ENCODE assay signal across 13 mouse cellular contexts in genomic region chr9:90197866-90198383, GRCm38 (mm10). TPM values are rescaled to one million over a fixed set of nuclear protein-coding genes. Genes with fewer than 3 reads are reported as not detected.
DNase-seq lines count a peak whose midpoint lies in the region; ATAC-seq and TF ChIP-seq lines count a peak whose summit lies in the region.
"Had no signal": no experiment of that assay in that cellular context is flagged by ENCODE, and none has a peak within 500 bp of the region (broad histone marks: within the 10 kb centered on the region; RNA-seq: fewer than 3 reads in every experiment).

No protein-coding gene starts in this region.

- TF ChIP-seq POLR2A in small intestine, adult 2 months (IDR thresholded peaks at IDR 0.05; ENCODE audit: low read depth, low read length) = no peak

- TF ChIP-seq EP300 in liver, postnatal 0 days (IDR thresholded peaks at IDR 0.05; ENCODE audit: low read depth) = no peak

- no peak overlapping the region for H3K4me2 ChIP-seq in forebrain, embryonic 16.5 days (ENCODE audit: low read length)
- H3K4me2 ChIP-seq in forebrain, embryonic 14.5 days (ENCODE audit: low read length) = no peak overlapping the region
- peak overlapping the region; percentile 51 for H3K4me2 ChIP-seq in heart, embryonic 15.5 days
- no peak overlapping the region for H3K4me2 ChIP-seq in liver, postnatal 0 days (ENCODE audit: low read depth, low read length)
- no peak overlapping the region for H3K4me2 ChIP-seq in liver, embryonic 11.5 days
- H3K4me2 ChIP-seq in intestine, embryonic 16.5 days (ENCODE audit: low read depth, low read length) = no peak overlapping the region
- H3K4me2 ChIP-seq: embryonic facial prominence, embryonic 15.5 days; forebrain, embryonic 15.5 days; neural tube, embryonic 12.5 days had no signal

- no peaks in the 10 kb centered on the region for H3K9me3 ChIP-seq in forebrain, embryonic 16.5 days (ENCODE audit: control insufficient read depth, low read length)
- no peaks in the 10 kb centered on the region for H3K9me3 ChIP-seq in forebrain, embryonic 14.5 days (replicated peaks; ENCODE audit: control insufficient read depth, low read length)
- no peaks in the 10 kb centered on the region for H3K9me3 ChIP-seq in heart, embryonic 15.5 days (replicated peaks)
- H3K9me3 ChIP-seq in liver, postnatal 0 days (ENCODE audit: low read length) = no peaks in the 10 kb centered on the region
- no peaks in the 10 kb centered on the region for H3K9me3 ChIP-seq in liver, embryonic 11.5 days (ENCODE audit: control insufficient read depth, low read length)
- no peaks in the 10 kb centered on the region for H3K9me3 ChIP-seq in intestine, embryonic 16.5 days (ENCODE audit: control insufficient read depth, low read length)
- H3K9me3 ChIP-seq: embryonic facial prominence, embryonic 15.5 days; forebrain, embryonic 15.5 days; neural tube, embryonic 12.5 days had no signal

- 82% methylated on average over 7 of the region's 7 CpGs for WGBS in forebrain, embryonic 16.5 days
- WGBS in forebrain, embryonic 14.5 days = 91% methylated on average over 7 of the region's 7 CpGs
- 65% methylated on average over 7 of the region's 7 CpGs for WGBS in heart, embryonic 15.5 days
- 79% methylated on average over 7 of the region's 7 CpGs for WGBS in liver, postnatal 0 days (ENCODE audit: insufficient replicate concordance)
- 85% methylated on average over 7 of the region's 7 CpGs for WGBS in liver, embryonic 11.5 days
- 54% methylated on average over 7 of the region's 7 CpGs for WGBS in small intestine, adult 2 months
- WGBS in intestine, embryonic 16.5 days = 83% methylated on average over 7 of the region's 7 CpGs

- H3K27ac ChIP-seq in forebrain, embryonic 16.5 days (ENCODE audit: low read length) = no peak overlapping the region
- H3K27ac ChIP-seq in forebrain, embryonic 14.5 days (ENCODE audit: low read depth, low read length) = no peak overlapping the region
- peak overlapping the region; percentile 95 for H3K27ac ChIP-seq in heart, embryonic 15.5 days
- peak overlapping the region; percentile 51 for H3K27ac ChIP-seq in liver, postnatal 0 days (ENCODE audit: low read depth)
- no peak overlapping the region for H3K27ac ChIP-seq in liver, embryonic 11.5 days (ENCODE audit: low read depth, low read length)
- H3K27ac ChIP-seq in small intestine, adult 2 months (ENCODE audit: insufficient read depth, low read depth, low read length) = peak overlapping the region; percentile 47
- no peak overlapping the region; the same call in 1 of the 2 replicates for H3K27ac ChIP-seq in intestine, embryonic 16.5 days (ENCODE audit: low read length)
- H3K27ac ChIP-seq: forebrain, embryonic 15.5 days; liver, embryonic 14.5 days; neural tube, embryonic 12.5 days had no signal

- H3K36me3 ChIP-seq in forebrain, embryonic 16.5 days (ENCODE audit: control insufficient read depth, insufficient read depth) = peaks cover 31% of the 10 kb centered on the region
- H3K36me3 ChIP-seq in forebrain, embryonic 14.5 days (ENCODE audit: control insufficient read depth, insufficient read depth, low read length) = peaks cover 80% of the 10 kb centered on the region
- H3K36me3 ChIP-seq in heart, embryonic 15.5 days = no peaks in the 10 kb centered on the region
- peaks cover 12% of the 10 kb centered on the region for H3K36me3 ChIP-seq in liver, postnatal 0 days (replicated peaks; ENCODE audit: insufficient read depth, low read length)
- no peaks in the 10 kb centered on the region for H3K36me3 ChIP-seq in liver, embryonic 11.5 days (ENCODE audit: control insufficient read depth, insufficient read depth, low read length)
- peaks cover 8% of the 10 kb centered on the region; the same call in 1 of the 2 replicates for H3K36me3 ChIP-seq in small intestine, adult 2 months (ENCODE audit: control insufficient read depth, insufficient read depth, low read length)
- peaks cover 10% of the 10 kb centered on the region; the same call in 1 of the 2 replicates for H3K36me3 ChIP-seq in intestine, embryonic 16.5 days (ENCODE audit: control insufficient read depth, insufficient read depth, low read length)

- no peak for TF ChIP-seq CTCF in liver, postnatal 0 days (IDR thresholded peaks at IDR 0.05; ENCODE audit: low read depth)
- TF ChIP-seq CTCF in small intestine, adult 2 months (IDR thresholded peaks at IDR 0.05; ENCODE audit: extremely low read depth, insufficient read length, insufficient replicate concordance, low read depth, low read length) = no peak

- no peaks in the 10 kb centered on the region for H3K27me3 ChIP-seq in forebrain, embryonic 16.5 days (replicated peaks; ENCODE audit: control insufficient read depth, insufficient read depth, low read length)
- H3K27me3 ChIP-seq in forebrain, embryonic 14.5 days (replicated peaks; ENCODE audit: control insufficient read depth, insufficient read depth, low read length) = no peaks in the 10 kb centered on the region
- H3K27me3 ChIP-seq in heart, embryonic 15.5 days = no peaks in the 10 kb centered on the region
- H3K27me3 ChIP-seq in liver, postnatal 0 days (ENCODE audit: insufficient read depth, low read length) = no peaks in the 10 kb centered on the region
- no peaks in the 10 kb centered on the region for H3K27me3 ChIP-seq in liver, embryonic 11.5 days (replicated peaks; ENCODE audit: control insufficient read depth, insufficient read depth, low read length)
- H3K27me3 ChIP-seq in small intestine, adult 2 months (ENCODE audit: control insufficient read depth, insufficient read depth, low read length) = no peaks in the 10 kb centered on the region
- H3K27me3 ChIP-seq in intestine, embryonic 16.5 days (replicated peaks; ENCODE audit: control insufficient read depth, insufficient read depth, low read length) = no peaks in the 10 kb centered on the region
- H3K27me3 ChIP-seq: embryonic facial prominence, embryonic 15.5 days; forebrain, embryonic 15.5 days; neural tube, embryonic 12.5 days had no signal

- no peaks in the 10 kb centered on the region; the same call in 1 of the 2 replicates for H3K4me1 ChIP-seq in forebrain, embryonic 16.5 days (replicated peaks; ENCODE audit: control insufficient read depth, insufficient read depth, low read length)
- H3K4me1 ChIP-seq in forebrain, embryonic 14.5 days (ENCODE audit: control insufficient read depth, insufficient read depth, low read length) = no peaks in the 10 kb centered on the region
- H3K4me1 ChIP-seq in heart, embryonic 15.5 days (replicated peaks) = peaks cover 30% of the 10 kb centered on the region
- H3K4me1 ChIP-seq in liver, postnatal 0 days (ENCODE audit: insufficient read depth) = peaks cover 5% of the 10 kb centered on the region
- H3K4me1 ChIP-seq in liver, embryonic 11.5 days (replicated peaks; ENCODE audit: control insufficient read depth, insufficient read depth, low read length) = no peaks in the 10 kb centered on the region
- peaks cover 2% of the 10 kb centered on the region for H3K4me1 ChIP-seq in small intestine, adult 2 months (ENCODE audit: control insufficient read depth, insufficient read depth, insufficient read length, low read length)
- H3K4me1 ChIP-seq in intestine, embryonic 16.5 days (ENCODE audit: control insufficient read depth, insufficient read depth, low read length) = peaks cover 18% of the 10 kb centered on the region
- H3K4me1 ChIP-seq: forebrain, embryonic 15.5 days; neural tube, embryonic 12.5 days had no signal

- no peak for DNase-seq in forebrain, embryonic 14.5 days (ENCODE audit: low spot score)
- DNase-seq in heart, postnatal 25 days (ENCODE audit: low spot score) = no peak
- DNase-seq in liver, postnatal 0 days = no peak
- DNase-seq in liver, embryonic 11.5 days (ENCODE audit: low spot score) = no peak
- DNase-seq: thymus, postnatal 25 days had no signal

- H3K9ac ChIP-seq in forebrain, embryonic 16.5 days (replicated peaks; ENCODE audit: low read depth, low read length) = no peak overlapping the region
- no peak overlapping the region for H3K9ac ChIP-seq in forebrain, embryonic 14.5 days (ENCODE audit: low read length)
- no peak overlapping the region for H3K9ac ChIP-seq in heart, embryonic 15.5 days
- H3K9ac ChIP-seq in liver, postnatal 0 days (replicated peaks) = no peak overlapping the region
- H3K9ac ChIP-seq in liver, embryonic 11.5 days (ENCODE audit: low read depth, low read length) = no peak overlapping the region
- no peak overlapping the region for H3K9ac ChIP-seq in intestine, embryonic 16.5 days (ENCODE audit: low read depth, low read length)
- H3K9ac ChIP-seq: embryonic facial prominence, embryonic 15.5 days; forebrain, embryonic 15.5 days; liver, embryonic 14.5 days; neural tube, embryonic 12.5 days had no signal

- no peak overlapping the region for H3K4me3 ChIP-seq in forebrain, embryonic 16.5 days (replicated peaks; ENCODE audit: low read length)
- H3K4me3 ChIP-seq in forebrain, embryonic 14.5 days (ENCODE audit: low read depth, low read length) = no peak overlapping the region
- H3K4me3 ChIP-seq in heart, embryonic 15.5 days = no peak overlapping the region
- no peak overlapping the region for H3K4me3 ChIP-seq in liver, postnatal 0 days (ENCODE audit: low read depth, low read length)
- H3K4me3 ChIP-seq in liver, embryonic 11.5 days (ENCODE audit: low read depth, low read length) = no peak overlapping the region
- no peak overlapping the region for H3K4me3 ChIP-seq in small intestine, adult 2 months (ENCODE audit: low read depth, low read length)
- no peak overlapping the region for H3K4me3 ChIP-seq in intestine, embryonic 16.5 days (ENCODE audit: low read length)
- H3K4me3 ChIP-seq: embryonic facial prominence, embryonic 15.5 days; forebrain, embryonic 15.5 days; neural tube, embryonic 12.5 days had no signal

- peak; percentile 8 for ATAC-seq in forebrain, embryonic 16.5 days
- ATAC-seq in forebrain, embryonic 14.5 days = no peak
- no peak for ATAC-seq in heart, embryonic 15.5 days (replicated peaks; ENCODE audit: insufficient number of reproducible peaks, insufficient read depth, low FRiP score, low read depth)
- ATAC-seq in liver, postnatal 0 days = no peak
- no peak for ATAC-seq in liver, embryonic 11.5 days (replicated peaks; ENCODE audit: low FRiP score)
- no peak for ATAC-seq in intestine, embryonic 16.5 days
- ATAC-seq: forebrain, embryonic 15.5 days had no signal

- intact Hi-C loops in heart, postnatal 25 days (cut with DNase I) = loop anchor here (2.0 kb wide), 1 partner anchor 35 kb away; the partner anchor contains the start of gene Adamts7

RNA-seq across cellular contexts. Expression of gene Adamts7, which starts 35.1 kb away (rescaled TPM):
- 14.0 and 14.1 TPM in 2 replicates for polyA plus RNA-seq in forebrain, embryonic 16.5 days (2015; fragmentation: Nextera tagmentation; extraction: Ambion mirVana)
- 9.4 and 9.7 TPM in 2 replicates for polyA plus RNA-seq in forebrain, embryonic 14.5 days (2014; fragmentation: Nextera tagmentation; extraction: Ambion mirVana)
- polyA plus RNA-seq in heart, embryonic 15.5 days (2015; fragmentation: Nextera tagmentation; extraction: Ambion mirVana) = 8.9 and 11.3 TPM in 2 replicates
- total RNA-seq in heart, postnatal 25 days (2021) = 10 to 100 TPM; 17.9 to 20.9 TPM
- polyA plus RNA-seq in liver, postnatal 0 days (2015; fragmentation: Nextera tagmentation; extraction: Ambion mirVana) = 1.6 and 2.0 TPM in 2 replicates
- 3.2 and 3.6 TPM in 2 replicates for polyA plus RNA-seq in liver, embryonic 11.5 days (2014; fragmentation: Nextera tagmentation; extraction: Ambion mirVana)
- polyA plus RNA-seq in small intestine, adult 2 months (2012; rRNA removed) = 2.8 and 4.1 TPM in 2 replicates
- polyA plus RNA-seq in intestine, embryonic 16.5 days (2015; fragmentation: Nextera tagmentation; extraction: Ambion mirVana) = 11.7 TPM in 2 replicates

Comparison
In these comparisons a context has a peak if more than half of its experiments do, and no peak if none do; other contexts are left out.
1. H3K27ac ChIP-seq: peak in heart, embryonic 15.5 days (single experiment), liver, postnatal 0 days (single experiment) and small intestine, adult 2 months (single experiment); none in forebrain, embryonic 16.5 days (single experiment), forebrain, embryonic 14.5 days (single experiment), liver, embryonic 11.5 days (single experiment) and intestine, embryonic 16.5 days (single experiment).